Mouse (Mus musculus): ENCODE data around the gene Maff. TPM values are rescaled to one million over a fixed set of nuclear protein-coding genes. Genes with fewer than 3 reads are reported as not detected.

Maff gene
- polyA plus RNA-seq, 1 experiment from 2014 or later, result 2.1 TPM

GRCm38 (mm10) chr15:79352479-79352878 is 6.1 kb downstream of the Maff start:
- 69% methylated on average over 6 of the region's 6 CpGs for WGBS (ENCODE audit: insufficient replicate concordance)
- no peak overlapping the region for H3K27ac ChIP-seq (replicated peaks)
- H3K36me3 ChIP-seq (replicated peaks), result no peaks in the 10 kb centered on the region
- no peak overlapping the region for H3K4me3 ChIP-seq (replicated peaks)
- H3K4me2 ChIP-seq, result no peak overlapping the region
- H3K4me1 ChIP-seq (replicated peaks), result peaks cover 71% of the 10 kb centered on the region
- no peaks in the 10 kb centered on the region for H3K9me3 ChIP-seq (replicated peaks)
- no peak for ATAC-seq (ENCODE audit: insufficient read depth)
- peaks cover 51% of the 10 kb centered on the region for H3K27me3 ChIP-seq
- no peak overlapping the region for H3K9ac ChIP-seq

- no peak overlapping the region for H3K9ac ChIP-seq
- no peaks in the 10 kb centered on the region for H3K36me3 ChIP-seq (replicated peaks)
- peaks cover 71% of the 10 kb centered on the region for H3K4me1 ChIP-seq (replicated peaks)
- no peak overlapping the region for H3K4me2 ChIP-seq
- no peak for ATAC-seq (ENCODE audit: insufficient read depth)
- H3K27me3 ChIP-seq, result peaks cover 50% of the 10 kb centered on the region
- H3K27ac ChIP-seq (replicated peaks), result no peak overlapping the region
- H3K9me3 ChIP-seq (replicated peaks), result no peaks in the 10 kb centered on the region
- 58% methylated on average over 5 of the region's 5 CpGs for WGBS (ENCODE audit: insufficient replicate concordance)
- no peak overlapping the region for H3K4me3 ChIP-seq (replicated peaks)
Observed at GRCm38 (mm10) chr15:79353690-79354305, 7.4 kb downstream of the Maff start.

- no peak for ATAC-seq (ENCODE audit: insufficient read depth)
- no peak overlapping the region for H3K4me3 ChIP-seq (replicated peaks)
- no peaks in the 10 kb centered on the region for H3K9me3 ChIP-seq (replicated peaks)
- H3K27ac ChIP-seq (replicated peaks), result no peak overlapping the region
- H3K4me1 ChIP-seq (replicated peaks), result peaks cover 65% of the 10 kb centered on the region
- no peak overlapping the region for H3K4me2 ChIP-seq
- H3K27me3 ChIP-seq, result peaks cover 42% of the 10 kb centered on the region
- no peaks in the 10 kb centered on the region for H3K36me3 ChIP-seq (replicated peaks)
- H3K9ac ChIP-seq, result no peak overlapping the region
- WGBS (ENCODE audit: insufficient replicate concordance), result 34% methylated on average over 4 of the region's 4 CpGs
Observed at GRCm38 (mm10) chr15:79354619-79355018, 8.2 kb downstream of the Maff start.

GRCm38 (mm10) chr15:79356481-79356880 is 10.1 kb downstream of the Maff start:
- Histone ChIP-seq H3K9me3 (replicated peaks) (no peaks in the 10 kb centered on the region), H3K27ac (replicated peaks) (no peak overlapping the region), H3K4me1 (replicated peaks) (peaks cover 70% of the 10 kb centered on the region), H3K4me3 (replicated peaks) (peak overlapping the region; percentile 43; the same call in 1 of the 2 replicates), H3K4me2 (peak overlapping the region; percentile 76), H3K36me3 (replicated peaks) (no peaks in the 10 kb centered on the region), H3K27me3 (peaks cover 32% of the 10 kb centered on the region), H3K9ac (no peak overlapping the region)
- no peak for ATAC-seq (ENCODE audit: insufficient read depth)
- 55% methylated on average over 8 of the region's 8 CpGs for WGBS (ENCODE audit: insufficient replicate concordance)

GRCm38 (mm10) chr15:79357036-79357911 is 10.9 kb downstream of the Maff start:
- Histone ChIP-seq H3K36me3 (replicated peaks) (0 out of 2 replicates have a peak, but pooled peaks cover 3% of the 10 kb centered on the region), H3K4me2 (peak overlapping the region; percentile 76), H3K9me3 (replicated peaks) (no peaks in the 10 kb centered on the region), H3K9ac (no peak overlapping the region), H3K4me3 (replicated peaks) (peak overlapping the region; percentile 43), H3K27me3 (peaks cover 31% of the 10 kb centered on the region), H3K27ac (replicated peaks) (no peak overlapping the region; the same call in 1 of the 2 replicates), H3K4me1 (replicated peaks) (peaks cover 62% of the 10 kb centered on the region)
- WGBS (ENCODE audit: insufficient replicate concordance), result 1% methylated on average over 76 of the region's 77 CpGs
- peak; percentile 75 for ATAC-seq (ENCODE audit: insufficient read depth)

GRCm38 (mm10) chr15:79357974-79358690 is 11.7 kb downstream of the Maff start:
- no peak overlapping the region for H3K9ac ChIP-seq
- H3K4me2 ChIP-seq, result peak overlapping the region; percentile 76
- 41% methylated on average over 12 of the region's 12 CpGs for WGBS (ENCODE audit: insufficient replicate concordance)
- H3K27me3 ChIP-seq, result peaks cover 31% of the 10 kb centered on the region
- H3K27ac ChIP-seq (replicated peaks), result no peak overlapping the region
- H3K9me3 ChIP-seq (replicated peaks), result no peaks in the 10 kb centered on the region
- no peak for ATAC-seq (ENCODE audit: insufficient read depth)
- peak overlapping the region; percentile 43 for H3K4me3 ChIP-seq (replicated peaks)
- 0 out of 2 replicates have a peak, but pooled peaks cover 3% of the 10 kb centered on the region for H3K36me3 ChIP-seq (replicated peaks)
- H3K4me1 ChIP-seq (replicated peaks), result peaks cover 57% of the 10 kb centered on the region

- no peak for ATAC-seq (ENCODE audit: insufficient read depth)
- WGBS (ENCODE audit: insufficient replicate concordance), result 30% methylated on average over 6 of the region's 6 CpGs
- Histone ChIP-seq H3K9me3 (replicated peaks) (no peaks in the 10 kb centered on the region), H3K27ac (replicated peaks) (no peak overlapping the region), H3K4me2 (no peak overlapping the region), H3K4me1 (replicated peaks) (peaks cover 46% of the 10 kb centered on the region), H3K27me3 (peaks cover 31% of the 10 kb centered on the region), H3K9ac (no peak overlapping the region), H3K4me3 (replicated peaks) (no peak overlapping the region), H3K36me3 (replicated peaks) (0 out of 2 replicates have a peak, but pooled peaks cover 9% of the 10 kb centered on the region)
Observed at GRCm38 (mm10) chr15:79359954-79360353, 13.5 kb downstream of the Maff start.

- no peak overlapping the region for H3K27ac ChIP-seq (replicated peaks)
- 43% methylated on average over 7 of the region's 7 CpGs for WGBS (ENCODE audit: insufficient replicate concordance)
- H3K9me3 ChIP-seq (replicated peaks), result no peaks in the 10 kb centered on the region
- no peak overlapping the region for H3K4me3 ChIP-seq (replicated peaks)
- 0 out of 2 replicates have a peak, but pooled peaks cover 9% of the 10 kb centered on the region for H3K36me3 ChIP-seq (replicated peaks)
- H3K4me2 ChIP-seq, result no peak overlapping the region
- H3K27me3 ChIP-seq, result peaks cover 31% of the 10 kb centered on the region
- ATAC-seq (ENCODE audit: insufficient read depth), result no peak
- H3K4me1 ChIP-seq (replicated peaks), result peaks cover 46% of the 10 kb centered on the region
- no peak overlapping the region for H3K9ac ChIP-seq
Observed at GRCm38 (mm10) chr15:79360371-79360770, 13.9 kb downstream of the Maff start.

GRCm38 (mm10) chr15:79361023-79361422 is 14.6 kb downstream of the Maff start:
- H3K4me1 ChIP-seq (replicated peaks), result peaks cover 41% of the 10 kb centered on the region
- ATAC-seq (ENCODE audit: insufficient read depth), result no peak
- 0 out of 2 replicates have a peak, but pooled peaks cover 9% of the 10 kb centered on the region for H3K36me3 ChIP-seq (replicated peaks)
- no peak overlapping the region for H3K27ac ChIP-seq (replicated peaks)
- no peak overlapping the region for H3K9ac ChIP-seq
- peaks cover 26% of the 10 kb centered on the region for H3K27me3 ChIP-seq
- no peak overlapping the region for H3K4me2 ChIP-seq
- H3K9me3 ChIP-seq (replicated peaks), result no peaks in the 10 kb centered on the region
- H3K4me3 ChIP-seq (replicated peaks), result no peak overlapping the region
- WGBS (ENCODE audit: insufficient replicate concordance), result 16% methylated on average over 4 of the region's 4 CpGs

GRCm38 (mm10) chr15:79364120-79364519 is 17.7 kb downstream of the Maff start:
- H3K9ac ChIP-seq, result no peak overlapping the region
- peaks cover 24% of the 10 kb centered on the region for H3K4me1 ChIP-seq (replicated peaks)
- H3K4me3 ChIP-seq (replicated peaks), result no peak overlapping the region
- 0 out of 2 replicates have a peak, but pooled peaks cover 9% of the 10 kb centered on the region for H3K36me3 ChIP-seq (replicated peaks)
- H3K4me2 ChIP-seq, result no peak overlapping the region
- no peak overlapping the region for H3K27ac ChIP-seq (replicated peaks)
- no peaks in the 10 kb centered on the region for H3K27me3 ChIP-seq
- no peaks in the 10 kb centered on the region for H3K9me3 ChIP-seq (replicated peaks)
- ATAC-seq (ENCODE audit: insufficient read depth), result no peak
- WGBS (ENCODE audit: insufficient replicate concordance), result 82% methylated on average over 6 of the region's 6 CpGs

- no peak overlapping the region for H3K4me2 ChIP-seq
- no peaks in the 10 kb centered on the region for H3K27me3 ChIP-seq
- peaks cover 26% of the 10 kb centered on the region for H3K4me1 ChIP-seq (replicated peaks)
- no peak overlapping the region for H3K9ac ChIP-seq
- no peak for ATAC-seq (ENCODE audit: insufficient read depth)
- WGBS (ENCODE audit: insufficient replicate concordance), result 85% methylated on average over 12 of the region's 12 CpGs
- no peak overlapping the region for H3K27ac ChIP-seq (replicated peaks)
- H3K4me3 ChIP-seq (replicated peaks), result no peak overlapping the region
- 0 out of 2 replicates have a peak, but pooled peaks cover 9% of the 10 kb centered on the region for H3K36me3 ChIP-seq (replicated peaks)
- H3K9me3 ChIP-seq (replicated peaks), result no peaks in the 10 kb centered on the region
Observed at GRCm38 (mm10) chr15:79365068-79365467, 18.6 kb downstream of the Maff start.
